Mouse (Mus musculus) layer of hippocampus, adult 9-11 months (tissue): ENCODE measurements around the gene Atrip.

Experiments
- DNase-seq: peaks from one replicate; pipeline ENCODE4 v3.0.0; 2022

The Atrip gene

GRCm38 (mm10) chr9:109031001-109031400 is 42.9 kb downstream of the Atrip start:
- DNase-seq = no peak

DNA sequence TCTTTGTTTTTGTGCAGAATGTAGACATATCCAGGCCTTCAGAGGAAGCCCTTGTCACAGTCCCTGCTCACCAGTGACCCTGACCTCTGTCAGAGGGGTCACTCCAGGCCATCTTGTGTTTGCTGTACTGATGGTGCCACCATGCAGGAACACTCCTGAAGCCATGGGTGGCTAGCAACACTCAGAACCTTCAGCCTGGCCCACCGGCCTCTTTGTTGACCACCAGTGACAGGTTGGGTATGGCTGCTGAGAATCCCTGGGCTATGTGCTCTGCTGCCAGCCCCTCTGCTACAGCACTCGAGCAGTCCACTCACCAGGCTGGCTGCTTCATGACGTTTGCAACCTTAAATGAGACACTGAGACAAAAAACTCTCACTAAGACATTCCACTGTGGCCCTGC is 43.6 kb downstream of the Atrip start:
- DNase-seq = no peak

GRCm38 (mm10) chr9:109028919-109029318 is 45.0 kb downstream of the Atrip start:
- DNase-seq = no peak

DNA sequence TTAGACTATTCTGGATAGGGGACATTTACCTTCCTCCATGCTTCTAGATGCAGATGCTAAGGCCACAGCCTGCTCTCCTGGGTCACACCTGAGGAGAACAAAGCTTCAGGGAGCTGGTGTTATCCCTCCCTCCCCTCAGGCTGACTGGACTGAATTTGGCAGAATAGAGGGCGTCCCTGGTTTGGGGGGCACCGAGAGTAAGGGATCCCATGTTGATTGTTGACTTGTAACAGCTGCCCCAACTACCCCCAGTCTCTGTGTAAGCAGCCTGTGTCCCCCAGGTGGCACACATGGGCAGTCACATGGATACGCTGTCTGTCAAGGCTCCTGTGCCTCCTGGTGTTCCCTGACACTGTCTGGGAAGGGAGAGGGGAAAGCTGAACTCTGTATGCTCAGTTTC is 45.5 kb downstream of the Atrip start:
- DNase-seq = no peak

DNA sequence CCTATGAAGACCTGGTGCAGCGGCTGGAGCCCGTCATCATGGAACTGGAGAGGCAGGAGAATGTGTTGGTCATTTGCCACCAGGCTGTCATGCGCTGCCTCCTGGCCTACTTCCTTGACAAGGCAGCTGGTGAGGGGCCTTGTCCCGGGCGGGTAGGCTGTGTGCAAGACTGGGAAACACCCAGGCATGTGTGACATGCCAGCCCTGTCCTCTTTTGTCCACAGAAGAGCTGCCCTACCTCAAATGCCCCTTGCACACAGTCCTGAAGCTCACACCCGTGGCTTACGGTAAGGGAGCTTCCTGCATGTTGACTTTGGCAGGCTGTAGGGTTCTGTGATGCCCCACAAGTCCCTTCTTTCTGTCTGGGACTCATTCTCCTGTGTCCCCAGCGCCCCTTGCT is 46.4 kb downstream of the Atrip start:
- no peak for DNase-seq

DNA sequence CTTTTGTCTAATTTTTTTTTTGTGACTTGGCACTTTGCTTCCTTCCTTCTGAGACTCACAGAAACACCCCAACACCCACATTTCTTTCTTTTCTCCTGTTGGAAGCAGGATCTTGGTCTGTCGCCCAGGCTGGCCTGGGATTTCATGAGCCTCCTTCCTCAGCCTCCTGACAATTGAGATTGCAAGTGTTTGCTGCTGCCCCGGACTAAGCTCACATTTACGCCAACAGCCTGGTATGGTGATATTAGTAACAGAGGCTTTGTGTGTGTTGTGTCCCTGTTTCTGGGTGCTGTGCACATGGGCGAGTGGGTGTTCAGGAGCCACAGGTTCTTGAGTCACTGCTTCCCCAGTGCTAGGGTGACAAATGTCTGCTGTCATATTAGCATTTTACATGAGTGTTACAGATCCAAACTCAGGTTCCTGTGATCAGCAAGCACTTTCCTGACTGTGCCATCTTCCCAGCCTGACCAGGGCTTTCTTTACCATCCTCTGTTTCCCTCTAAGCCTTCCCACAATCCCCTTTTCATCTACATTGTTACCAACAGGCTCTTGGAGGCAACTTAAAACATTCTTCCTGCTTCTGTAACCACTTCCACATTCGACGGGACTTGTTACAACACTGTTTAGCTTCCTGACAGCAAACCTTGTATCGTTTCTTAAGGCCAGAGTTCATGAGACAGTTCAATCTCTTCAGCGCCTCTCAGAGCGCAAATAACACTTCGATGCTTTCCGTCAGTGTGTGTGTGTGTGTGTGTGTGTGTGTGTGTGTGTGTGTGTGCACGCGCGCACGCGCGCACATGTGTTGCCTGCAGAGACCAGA is 50.8 kb downstream of the Atrip start:
- peak; percentile 66 for DNase-seq

- no peak for DNase-seq
Observed at GRCm38 (mm10) chr9:109021428-109021827, 52.5 kb downstream of the Atrip start.

- DNase-seq = no peak
Observed at GRCm38 (mm10) chr9:109016973-109017604, 56.8 kb downstream of the Atrip start.

GRCm38 (mm10) chr9:109015397-109015796 is 58.5 kb downstream of the Atrip start:
- no peak for DNase-seq

DNA sequence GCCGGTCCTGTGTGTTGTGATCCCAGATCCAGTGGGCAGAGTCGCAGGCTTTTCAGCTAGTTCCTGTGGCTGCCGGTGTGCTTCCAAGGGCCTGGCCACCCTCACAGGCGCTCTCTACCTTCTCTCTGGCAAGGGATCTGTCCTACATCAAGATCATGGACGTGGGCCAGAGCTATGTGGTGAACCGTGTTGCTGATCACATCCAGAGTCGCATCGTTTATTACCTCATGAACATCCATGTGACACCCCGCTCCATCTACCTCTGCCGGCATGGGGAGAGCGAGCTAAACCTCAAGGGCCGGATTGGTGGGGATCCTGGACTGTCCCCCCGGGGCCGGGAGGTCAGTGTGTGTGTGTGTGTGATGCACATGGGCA is 63.6 kb downstream of the Atrip start:
- DNase-seq = no peak

- no peak for DNase-seq
Observed at GRCm38 (mm10) chr9:109009636-109010315, 64.1 kb downstream of the Atrip start.

- DNase-seq = no peak
Observed at GRCm38 (mm10) chr9:109008994-109009635, 64.8 kb downstream of the Atrip start.

GRCm38 (mm10) chr9:109008081-109008480 is 65.8 kb downstream of the Atrip start:
- no peak for DNase-seq
